Mouse (Mus musculus) frontal cortex, postnatal 25 days (tissue): ENCODE measurements at regions not wholly inside any gene's neighbourhood (a gene's known extent, or its start where the extent isn't known, plus 50 kb on each side); places are given as distances from the start of the nearest gene placed in this dataset.
A peak's percentile ranks its signal among the peaks of the same experiment; 100 is the strongest.

ENCODE experiments used
- DNase-seq, 2 experiments: peaks; one replicate each; pipeline ENCODE4 v3.0.0; 2022; ENCODE audit warnings: low spot score in 2 of 2

DNA sequence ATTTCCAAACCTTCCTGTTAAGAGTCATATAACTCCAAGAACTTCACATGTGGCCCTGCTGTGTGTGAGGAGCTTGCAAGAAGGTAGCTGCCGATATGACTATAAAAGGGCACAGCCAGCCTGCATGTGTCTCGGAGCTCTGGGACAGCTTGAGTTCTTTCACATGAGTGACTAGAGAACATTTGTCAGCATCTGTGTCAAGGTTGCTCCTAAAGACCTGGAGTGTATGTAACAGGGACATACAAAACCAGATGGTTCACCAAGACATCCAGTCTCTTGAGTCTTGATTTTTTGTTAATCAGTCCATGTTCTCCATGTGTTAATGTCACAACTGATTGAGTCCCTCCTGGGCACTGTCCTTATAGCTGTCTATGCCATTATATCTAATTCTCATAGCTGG, 126.2 kb upstream of the Pcsk2 start:
- no peak for DNase-seq

DNA sequence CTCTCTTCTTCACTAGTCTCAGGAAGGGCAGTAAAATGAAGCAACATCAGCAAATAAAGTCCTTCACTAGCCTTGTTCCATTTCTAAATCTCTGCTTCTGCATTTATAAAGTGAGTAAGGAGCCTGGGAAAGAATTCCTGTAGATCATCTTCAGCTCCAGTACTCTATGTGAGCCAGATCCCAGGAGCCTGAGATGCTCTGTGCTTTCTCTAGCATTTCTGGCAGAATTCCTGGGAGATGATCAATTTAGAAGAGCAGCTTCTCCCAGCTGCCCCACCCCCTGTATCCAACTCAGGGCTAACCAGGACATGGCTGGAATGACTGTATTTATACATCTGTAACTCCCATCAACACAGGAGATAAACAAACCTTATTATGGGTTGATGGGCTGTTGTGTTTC, 95.3 kb upstream of the Pcsk2 start:
- no peak for DNase-seq

DNA sequence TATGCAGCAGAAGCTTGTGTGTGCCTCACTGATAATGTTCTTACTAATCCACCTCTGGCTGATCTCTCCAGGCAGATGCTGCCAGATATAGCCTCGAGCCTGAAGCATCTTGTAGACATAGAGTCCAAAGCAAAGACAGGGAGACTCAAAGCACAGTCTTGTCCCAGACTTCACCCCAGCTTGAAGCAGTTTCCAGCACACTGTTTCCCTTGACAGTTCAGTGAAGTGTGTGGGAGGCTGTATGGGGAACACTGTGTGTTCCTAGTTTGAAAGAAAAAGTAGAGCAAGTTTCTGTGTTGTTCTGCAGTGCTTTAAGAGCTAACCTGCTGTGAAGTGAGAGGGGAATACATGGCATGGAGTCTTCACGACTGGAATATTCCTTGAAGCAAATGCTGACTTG, 94.7 kb upstream of the Pcsk2 start:
- DNase-seq: peak; percentile 17 to 25

DNA sequence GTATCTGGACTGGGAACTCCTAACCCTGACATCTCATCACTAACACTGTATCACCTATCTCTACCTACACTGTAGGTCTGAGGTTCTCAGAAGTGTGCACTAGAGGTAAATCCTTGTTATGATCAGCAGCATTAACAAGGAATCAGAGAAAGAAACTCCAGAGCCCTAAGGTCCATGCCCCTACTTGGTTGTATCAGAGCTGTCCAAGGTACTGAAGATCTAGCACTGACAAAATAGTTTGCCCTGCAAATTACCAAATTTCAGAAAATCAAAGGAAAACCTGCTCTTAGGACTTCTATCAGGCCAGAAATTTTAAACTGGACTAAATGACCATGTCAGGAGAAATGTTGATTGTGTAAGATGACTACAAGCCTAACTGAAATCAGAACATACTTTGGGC, 94.3 kb upstream of the Pcsk2 start:
- no peak for DNase-seq

- no peak for DNase-seq
Observed at GRCm38 (mm10) chr2:143467936-143468335, 78.0 kb upstream of the Pcsk2 start.

DNA sequence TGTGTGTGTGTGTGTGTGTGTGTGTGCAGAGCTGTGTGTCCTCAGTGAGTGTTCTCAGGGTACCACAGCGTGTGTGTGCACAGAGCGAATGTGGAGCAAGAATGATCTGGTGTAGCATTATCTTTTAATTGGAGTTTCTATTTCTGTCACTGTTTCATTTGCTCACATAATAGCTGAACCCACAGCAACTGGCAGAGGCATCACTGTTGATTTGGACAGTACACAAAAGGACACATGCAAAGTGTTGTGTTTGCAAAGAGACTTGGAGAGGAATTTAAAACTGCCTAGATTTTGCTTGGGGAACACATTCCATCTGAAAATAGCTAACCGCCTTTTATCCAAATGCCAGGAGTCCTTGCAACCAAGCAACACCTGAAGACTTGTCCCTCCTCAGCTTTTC, 74.6 kb upstream of the Pcsk2 start:
- no peak for DNase-seq

DNA sequence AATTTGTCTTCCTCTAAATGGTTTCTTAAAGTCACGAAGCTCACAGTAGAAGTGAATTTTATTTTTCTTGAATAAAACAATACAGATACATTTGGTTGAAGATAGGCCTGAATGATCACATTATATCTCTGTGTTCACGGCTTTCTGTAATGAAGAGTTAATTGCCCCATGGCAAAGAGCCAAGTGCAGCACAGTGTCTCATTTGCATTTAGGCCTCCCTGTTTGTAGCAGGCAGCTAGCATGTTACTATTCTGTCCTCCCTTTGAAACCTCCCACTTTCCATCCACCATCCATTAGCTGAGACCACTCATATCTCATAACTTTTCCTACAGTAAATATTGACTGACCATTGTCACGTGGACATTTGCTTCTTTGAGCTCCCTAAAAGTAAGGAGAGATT, 55.1 kb upstream of the Pcsk2 start:
- DNase-seq: no peak
